Mouse (Mus musculus) MEL-GATA-1-ER (cell line): Measurements from ENCODE around the gene Ube2r2.

Experiments
- DNase-seq: peaks from one replicate; pipeline ENCODE4 v3.0.0-alpha.2; 2012; ENCODE audit warnings: low read depth; ENCODE audit errors: extremely low read depth

The Ube2r2 gene

DNA sequence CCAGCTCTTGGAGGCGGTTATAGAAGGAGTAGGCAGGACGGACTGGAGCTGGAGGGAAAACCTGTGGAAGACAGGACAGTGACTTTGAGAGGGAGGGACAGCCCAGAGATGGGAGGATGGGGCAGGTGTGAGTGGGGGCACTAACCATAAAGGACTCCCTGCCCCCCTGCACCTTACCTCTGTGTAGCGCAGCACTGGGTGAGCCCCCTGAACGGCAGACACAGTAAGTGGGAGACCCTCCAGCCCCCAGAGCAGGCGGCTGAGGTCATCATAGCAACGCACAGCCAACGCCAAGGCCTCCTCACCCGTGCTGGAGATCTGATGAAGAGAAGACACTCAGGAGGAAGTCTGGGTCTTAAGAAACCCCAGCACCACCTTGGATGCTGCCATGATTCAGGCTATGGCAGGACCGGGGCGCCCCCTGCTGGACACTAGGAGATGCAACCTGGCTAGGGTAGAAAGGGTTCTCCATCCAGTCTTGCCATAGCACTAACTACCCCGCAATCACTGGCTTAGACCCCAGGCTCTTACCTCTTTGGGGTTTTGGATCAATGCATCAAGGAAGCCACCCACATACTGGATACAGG is 16.7 kb upstream of the Ube2r2 start:
- DNase-seq: no peak

DNA sequence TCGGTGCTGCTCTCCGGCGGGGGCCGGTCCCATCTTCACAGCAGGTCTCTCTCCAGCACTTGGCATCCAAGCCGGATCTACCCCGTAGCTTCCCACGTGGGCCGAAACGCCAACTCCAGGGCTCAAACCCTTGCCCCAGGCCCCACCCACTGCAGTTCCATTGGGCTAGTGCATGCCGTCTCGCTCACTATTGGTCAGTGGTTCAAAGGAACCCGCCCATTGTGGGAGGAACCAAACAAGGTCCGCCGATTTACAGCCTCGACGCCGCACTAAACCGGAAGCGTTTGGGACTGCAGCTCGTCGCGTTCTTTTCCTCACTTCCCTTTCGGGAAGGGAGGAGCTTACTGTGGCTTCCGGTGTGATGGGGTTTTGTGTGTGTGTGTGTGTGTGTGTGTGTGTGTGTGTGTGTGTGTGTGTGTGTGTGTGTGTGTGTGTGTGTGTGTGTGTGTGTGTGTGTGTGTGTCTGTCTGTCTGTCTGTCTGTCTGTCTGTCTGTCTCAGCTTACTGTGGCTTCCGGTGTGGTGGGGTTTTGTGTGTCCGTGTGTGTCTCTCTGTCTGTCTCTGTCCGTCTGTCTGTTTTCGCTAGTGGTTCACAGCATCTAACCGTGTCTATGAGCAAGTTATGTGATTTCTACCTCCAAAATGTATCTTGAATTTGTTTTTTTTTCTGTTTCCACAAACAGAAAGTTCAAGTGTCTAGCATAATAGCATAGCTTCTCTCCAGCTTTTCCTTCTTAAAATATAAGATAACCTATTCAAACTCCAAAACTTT is 11.2 kb upstream of the Ube2r2 start, which contains the start of gene Nol6:
Gene Nol6, minus strand, starts transcription at position 276 of the 772 bp plus-strand sequence.
- peak; percentile 99 for DNase-seq

DNA sequence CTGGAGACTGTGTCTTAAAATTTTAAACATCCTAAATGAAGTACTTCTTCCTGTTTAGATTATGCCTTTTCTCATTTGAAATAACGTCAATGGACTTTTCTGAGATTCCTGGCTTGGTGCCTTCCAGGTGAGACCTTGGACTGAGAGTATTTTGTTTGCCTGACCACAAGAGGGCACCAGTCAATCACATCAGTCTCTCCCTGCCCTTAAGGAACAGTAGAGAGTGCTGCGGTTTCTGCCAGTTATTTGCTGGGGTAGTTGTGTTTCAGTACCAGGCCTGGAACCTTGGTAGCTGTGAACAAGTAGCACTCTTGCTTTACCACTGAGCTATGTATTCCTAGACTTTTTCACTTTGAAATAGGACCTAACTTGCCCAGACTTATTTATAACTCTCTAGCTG is 6.1 kb upstream of the Ube2r2 start:
- peak; percentile 65 for DNase-seq

DNA sequence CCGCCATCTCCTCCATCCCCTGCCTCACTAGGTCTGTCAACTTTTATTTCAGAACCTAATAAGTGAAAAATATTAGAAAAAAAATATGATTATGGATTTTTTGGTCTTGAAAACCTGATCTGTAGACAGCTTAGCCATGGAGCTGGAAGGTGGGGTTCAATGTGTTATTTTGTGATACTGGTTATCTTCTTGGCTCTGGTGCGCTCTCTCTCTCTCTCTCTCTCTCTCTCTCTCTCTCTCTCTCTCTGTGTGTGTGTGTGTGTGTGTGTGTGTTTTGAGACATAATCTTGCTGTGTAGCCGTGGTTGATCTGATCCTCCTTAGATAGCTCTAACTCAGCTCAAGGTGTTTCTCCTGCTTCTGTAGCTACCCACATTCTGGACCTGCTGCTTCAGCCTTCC is 5.7 kb upstream of the Ube2r2 start:
- DNase-seq: no peak

DNA sequence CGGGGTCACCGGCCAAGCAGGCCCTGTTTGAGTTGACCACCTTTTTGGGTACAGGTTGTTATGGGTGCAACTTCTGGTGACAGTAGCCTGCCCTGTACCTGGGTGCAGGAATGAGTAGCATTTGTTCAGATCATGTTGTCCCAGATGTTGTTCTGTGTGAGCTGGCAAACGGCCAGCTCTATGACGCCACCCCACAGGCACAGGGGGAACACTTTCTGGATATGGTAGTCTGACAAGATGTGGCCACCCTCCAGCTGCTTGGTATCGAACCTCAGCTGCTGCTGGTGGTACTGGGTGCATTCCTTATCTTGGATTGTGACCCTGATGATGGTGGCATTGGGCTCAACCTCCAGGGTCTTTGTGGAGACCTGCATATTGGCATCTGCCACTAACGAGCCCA is 3.1 kb upstream of the Ube2r2 start:
- DNase-seq: no peak

DNA sequence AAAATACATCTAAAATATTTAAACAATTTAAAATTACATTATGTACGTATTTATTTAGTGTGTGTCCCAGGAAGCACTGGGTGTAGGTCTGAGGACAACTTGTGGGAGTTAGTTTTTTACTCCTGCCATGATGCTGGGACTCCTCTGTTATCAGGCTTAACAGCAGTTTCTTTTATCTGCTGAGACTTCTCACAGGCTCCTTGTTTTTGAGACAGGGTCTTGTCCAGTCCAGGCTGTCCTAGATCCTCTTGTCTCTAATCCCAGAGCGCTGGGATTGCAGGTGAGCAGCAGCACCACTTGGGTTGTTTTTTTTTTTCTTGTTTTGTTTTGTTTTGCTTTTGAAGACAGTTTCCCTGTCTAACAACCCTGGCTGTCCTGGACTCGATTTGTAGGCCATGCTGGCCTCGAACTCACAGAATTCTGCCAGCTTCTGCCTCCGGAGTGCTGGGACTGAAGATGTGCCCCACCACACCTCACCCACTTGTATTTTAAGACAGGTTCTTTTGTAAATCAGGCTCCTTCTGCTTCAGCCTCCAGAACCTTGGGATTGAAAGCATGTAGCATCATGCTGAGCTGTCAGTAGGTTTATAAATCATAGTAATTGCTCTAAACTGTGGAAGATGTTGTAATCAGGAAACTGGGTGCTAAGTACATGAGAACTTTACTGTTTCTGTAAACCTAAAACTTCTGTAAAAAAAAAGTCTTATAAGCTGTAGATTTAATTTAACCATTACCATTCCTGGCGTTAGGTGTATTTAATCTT is 1.8 kb upstream of the Ube2r2 start:
- DNase-seq: no peak

DNA sequence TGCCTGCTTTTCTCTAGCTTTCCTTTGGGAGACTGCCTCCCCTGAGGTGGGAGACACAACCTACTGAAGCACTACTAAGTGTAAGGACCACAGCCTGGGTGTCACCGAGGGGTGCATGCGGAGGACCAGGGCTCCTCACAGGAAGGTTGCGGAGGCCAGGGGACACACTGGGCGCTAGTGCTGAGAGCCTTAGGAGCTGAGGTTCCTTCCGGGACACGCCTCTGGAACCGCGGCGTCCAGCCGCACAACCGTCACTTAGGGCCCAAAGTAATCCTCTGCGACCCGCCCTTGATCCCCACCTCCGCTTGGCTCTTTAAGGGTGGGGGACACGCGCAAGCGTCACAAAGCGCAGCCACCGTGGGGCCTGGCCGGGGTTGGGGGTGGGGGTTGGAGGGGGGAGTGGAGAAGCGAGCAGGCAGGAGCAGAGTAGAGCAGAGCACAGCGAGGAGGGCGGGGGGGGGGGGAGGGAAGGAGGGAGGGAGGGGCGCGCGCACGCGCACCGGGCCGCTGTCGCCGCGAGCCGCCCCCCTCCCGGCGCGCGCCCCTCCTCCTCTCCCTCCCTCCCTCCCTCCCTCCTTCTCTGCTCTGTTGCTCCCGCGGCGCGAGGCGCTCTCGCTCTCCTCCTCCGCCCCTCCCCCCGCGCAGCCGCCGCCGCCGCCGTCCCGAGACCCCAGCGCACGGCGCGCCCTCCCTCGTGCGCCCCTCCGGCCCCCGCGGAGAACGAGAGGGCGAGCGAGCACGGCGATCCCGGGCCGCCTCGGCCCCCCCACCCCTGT is 420 bp upstream of the Ube2r2 start:
- peak; percentile 62 for DNase-seq

DNA sequence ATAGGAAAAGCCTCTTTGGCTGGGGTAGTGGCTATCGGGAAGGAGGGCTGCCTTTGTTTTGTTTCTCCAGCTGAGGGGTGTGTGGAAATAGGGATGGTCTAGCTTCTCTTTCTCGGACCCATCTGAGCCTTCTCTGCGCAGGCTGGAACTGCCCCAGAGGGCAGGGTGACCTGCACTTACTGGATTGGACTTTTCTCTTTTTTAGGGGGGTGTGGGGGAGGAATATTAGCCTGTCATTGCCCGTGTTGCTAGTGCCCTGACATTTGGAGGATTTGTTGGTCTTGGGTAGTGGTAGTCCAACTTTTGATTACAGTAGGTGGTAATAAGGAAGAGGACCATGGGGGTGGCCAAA is 887 bp downstream of the Ube2r2 start:
- no peak for DNase-seq

DNA sequence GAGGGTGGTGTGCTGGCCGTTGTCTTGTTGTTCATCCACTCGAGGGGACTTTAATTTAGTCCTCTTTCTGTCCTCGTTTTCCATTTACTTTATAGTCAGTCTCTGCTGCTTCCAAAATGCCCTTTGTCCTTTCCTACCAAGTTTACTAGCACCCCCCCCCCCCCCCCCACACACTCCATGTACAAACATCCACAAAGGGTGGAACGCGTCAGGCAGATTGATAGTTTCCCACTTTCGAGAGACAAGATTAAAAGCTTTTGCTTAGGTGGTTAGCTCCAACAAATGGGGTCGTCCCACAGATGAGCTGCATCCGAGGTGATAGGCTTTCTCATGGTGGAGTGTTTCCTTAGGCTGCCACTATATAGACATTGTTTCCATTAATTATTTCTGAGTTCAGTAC is 1.3 kb downstream of the Ube2r2 start:
- no peak for DNase-seq

DNA sequence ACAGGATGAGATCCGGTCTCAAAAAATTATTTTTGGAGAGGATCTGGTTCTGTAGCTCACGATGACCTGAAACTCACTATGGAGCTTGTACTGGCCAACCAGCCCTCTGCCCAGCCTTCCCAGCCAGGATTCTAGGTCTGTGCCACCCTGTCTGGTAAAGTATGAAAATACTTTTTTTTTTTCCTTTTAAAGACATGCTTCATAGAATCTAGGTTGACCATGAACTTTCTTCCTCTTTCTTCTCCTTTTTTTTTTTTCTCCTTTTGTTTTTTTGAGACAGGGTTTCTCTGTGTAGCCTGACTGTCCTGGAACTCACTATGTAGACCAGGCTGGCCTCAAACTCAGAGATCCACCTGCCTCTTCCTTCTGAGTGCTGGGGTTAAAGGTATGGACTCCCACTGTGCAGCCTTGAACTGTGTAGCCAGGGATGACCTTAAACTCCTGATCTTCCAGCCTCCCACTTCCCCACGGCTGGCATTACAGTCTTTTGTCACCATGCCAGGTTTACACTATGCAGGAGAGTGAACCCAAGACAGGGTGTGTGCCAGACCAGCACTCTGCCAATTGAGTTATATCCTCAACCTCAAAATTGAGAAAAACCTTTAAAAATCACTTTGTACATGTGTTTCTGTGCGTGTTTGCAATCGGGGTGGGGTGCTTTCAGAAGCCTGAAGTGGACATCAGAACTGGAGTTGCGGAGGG is 4.8 kb downstream of the Ube2r2 start:
- DNase-seq: no peak

DNA sequence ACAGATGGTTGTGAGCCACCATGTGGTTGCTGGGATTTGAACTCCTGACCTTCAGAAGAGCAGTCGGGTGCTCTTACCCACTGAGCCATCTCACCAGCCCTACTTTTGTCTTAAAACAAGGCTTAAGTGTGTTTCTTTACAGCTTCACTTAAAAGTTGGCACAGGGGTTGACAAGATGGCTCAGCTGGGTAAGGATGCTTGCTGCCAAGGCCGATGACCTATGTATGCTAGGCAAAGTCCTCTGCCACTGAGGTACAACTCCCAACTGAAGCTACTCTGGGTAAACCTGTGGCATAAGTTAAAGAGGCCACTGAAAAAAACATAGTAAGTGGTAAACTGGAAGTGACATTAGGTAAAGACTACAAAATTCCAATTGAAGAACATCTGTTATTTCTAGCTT is 7.1 kb downstream of the Ube2r2 start:
- DNase-seq: no peak

DNA sequence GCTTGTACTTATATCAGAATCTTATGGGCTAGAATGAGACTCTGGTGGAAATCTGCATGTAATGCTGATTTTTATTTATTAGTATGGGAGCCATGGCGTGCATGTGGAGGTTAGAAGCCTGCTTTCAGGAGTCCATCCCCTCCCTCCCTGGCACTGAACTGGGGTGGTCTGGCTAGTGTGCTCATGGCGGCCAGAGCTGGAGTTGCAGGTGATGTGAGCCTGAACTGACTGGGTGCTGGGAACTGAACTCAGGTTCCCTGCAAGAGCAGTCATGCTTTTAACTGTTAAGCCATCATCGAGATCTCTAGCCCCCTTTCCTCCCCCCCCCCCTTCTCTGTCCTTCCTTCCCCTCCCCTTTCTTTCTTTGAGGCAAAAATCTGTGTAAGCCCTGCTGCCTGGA is 14.3 kb downstream of the Ube2r2 start:
- DNase-seq: no peak

DNA sequence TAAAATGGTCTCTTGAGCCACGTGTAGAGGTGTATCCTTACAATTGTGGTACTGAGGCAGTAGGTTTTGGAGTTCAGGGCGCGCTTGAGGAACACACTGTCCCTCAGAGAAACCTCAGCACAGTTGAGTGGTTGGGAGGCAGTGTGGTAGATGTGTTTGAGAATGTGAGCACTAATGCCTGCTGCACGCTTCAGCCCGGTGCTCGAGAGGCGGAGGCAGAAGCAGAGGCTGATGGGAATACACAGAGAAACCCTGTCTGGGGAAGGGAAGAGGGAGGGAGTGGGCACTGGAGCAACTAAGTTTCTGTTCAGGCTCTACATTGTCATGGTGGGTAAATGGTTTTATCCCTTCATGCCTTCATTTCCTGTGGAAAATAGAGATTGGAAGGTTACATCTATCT is 15.6 kb downstream of the Ube2r2 start:
- DNase-seq: no peak

DNA sequence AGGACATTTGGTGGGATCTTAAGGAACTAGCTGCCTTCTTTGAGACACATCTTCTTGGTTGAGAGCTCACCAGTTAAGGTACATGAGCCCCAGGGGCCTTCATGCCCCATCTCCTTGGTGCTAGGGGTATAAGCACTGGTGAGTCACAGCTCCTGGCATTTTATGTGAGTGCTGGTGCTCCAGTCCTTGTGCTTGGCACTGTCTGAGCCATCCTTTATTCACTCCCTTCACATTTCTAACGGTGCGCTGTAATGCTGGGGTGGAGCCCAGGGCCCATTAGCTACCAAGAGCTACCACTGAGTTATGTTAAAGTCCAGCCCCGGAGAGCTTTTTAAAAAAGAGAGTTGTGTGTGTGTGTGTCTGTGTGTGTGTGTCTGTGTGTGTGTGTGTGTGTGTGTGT is 17.6 kb downstream of the Ube2r2 start:
- no peak for DNase-seq

DNA sequence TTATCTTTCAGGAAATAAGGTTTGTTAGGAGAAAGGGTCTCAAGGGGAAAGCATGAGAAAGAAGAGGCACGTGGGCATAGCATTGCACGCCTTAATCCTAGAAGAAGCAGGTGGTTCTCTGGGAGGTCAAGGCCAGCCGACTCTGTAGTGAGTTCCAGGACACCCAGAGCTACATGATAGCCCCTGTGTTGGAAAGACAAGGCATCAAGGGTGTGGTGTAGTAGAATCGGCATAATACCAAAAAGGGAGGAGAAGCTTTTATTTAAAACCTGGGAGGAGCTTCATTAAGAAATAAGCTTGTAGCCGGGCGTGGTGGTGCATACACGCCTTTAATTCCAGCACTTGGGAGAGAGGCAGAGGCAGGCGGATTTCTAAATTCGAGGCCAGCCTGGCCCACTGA is 21.4 kb downstream of the Ube2r2 start:
- no peak for DNase-seq

DNA sequence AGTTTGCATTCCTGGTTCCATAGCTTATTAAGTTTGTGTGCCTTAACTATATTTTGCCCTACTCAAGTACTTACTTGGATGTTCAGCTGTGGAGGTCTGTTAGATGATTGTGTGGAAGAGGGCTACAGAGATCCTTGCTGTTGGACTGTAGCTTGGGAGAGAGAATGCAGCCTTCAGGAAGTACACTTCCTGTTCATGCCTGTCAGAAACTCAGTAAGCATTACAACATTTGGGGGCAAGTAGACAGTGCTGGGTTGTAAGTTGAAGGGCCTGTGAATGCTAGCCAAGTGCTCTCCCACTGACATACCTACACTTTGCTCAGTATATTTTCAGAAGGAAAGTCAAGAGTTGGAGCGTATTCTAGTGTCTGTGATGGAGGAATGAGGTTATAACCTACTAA is 22.7 kb downstream of the Ube2r2 start:
- no peak for DNase-seq

DNA sequence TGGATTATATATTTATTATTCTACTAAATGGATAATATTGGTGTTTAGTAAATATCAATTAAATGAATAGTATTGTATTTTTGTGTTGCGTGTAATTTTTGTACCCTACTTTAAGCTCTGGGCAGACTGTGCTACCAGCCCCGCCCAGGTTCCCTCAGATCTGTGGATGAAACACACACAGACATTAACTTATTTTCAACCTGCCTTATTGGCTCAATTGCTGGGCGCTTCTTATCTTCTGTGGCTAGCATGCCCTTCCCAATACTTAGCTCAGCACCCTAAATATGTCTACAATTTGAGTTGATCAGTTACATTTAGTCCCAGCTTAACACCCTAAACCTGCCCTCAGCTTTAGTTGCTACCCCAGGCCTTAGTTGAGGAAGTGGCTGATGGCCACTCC is 25.7 kb downstream of the Ube2r2 start:
- DNase-seq: no peak

DNA sequence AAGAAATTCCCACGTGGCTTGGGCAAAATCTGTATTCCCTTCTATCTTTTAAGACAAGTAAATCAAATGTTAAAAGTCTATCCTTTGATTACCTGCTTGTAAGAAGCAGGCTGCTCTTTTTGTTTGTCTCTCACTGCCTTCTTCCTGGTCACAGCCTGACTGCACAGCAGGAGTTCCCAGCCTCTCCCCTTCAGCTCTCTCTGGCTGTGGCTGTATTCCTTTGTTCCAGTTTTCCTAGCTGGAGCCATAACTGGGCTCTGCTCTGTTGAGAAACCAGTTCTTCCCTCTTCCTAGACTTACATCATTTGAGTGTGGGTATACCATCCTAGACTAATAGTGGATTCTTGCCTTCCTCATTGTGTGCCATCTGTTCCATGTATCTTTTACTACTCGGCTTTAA is 29.4 kb downstream of the Ube2r2 start:
- no peak for DNase-seq

DNA sequence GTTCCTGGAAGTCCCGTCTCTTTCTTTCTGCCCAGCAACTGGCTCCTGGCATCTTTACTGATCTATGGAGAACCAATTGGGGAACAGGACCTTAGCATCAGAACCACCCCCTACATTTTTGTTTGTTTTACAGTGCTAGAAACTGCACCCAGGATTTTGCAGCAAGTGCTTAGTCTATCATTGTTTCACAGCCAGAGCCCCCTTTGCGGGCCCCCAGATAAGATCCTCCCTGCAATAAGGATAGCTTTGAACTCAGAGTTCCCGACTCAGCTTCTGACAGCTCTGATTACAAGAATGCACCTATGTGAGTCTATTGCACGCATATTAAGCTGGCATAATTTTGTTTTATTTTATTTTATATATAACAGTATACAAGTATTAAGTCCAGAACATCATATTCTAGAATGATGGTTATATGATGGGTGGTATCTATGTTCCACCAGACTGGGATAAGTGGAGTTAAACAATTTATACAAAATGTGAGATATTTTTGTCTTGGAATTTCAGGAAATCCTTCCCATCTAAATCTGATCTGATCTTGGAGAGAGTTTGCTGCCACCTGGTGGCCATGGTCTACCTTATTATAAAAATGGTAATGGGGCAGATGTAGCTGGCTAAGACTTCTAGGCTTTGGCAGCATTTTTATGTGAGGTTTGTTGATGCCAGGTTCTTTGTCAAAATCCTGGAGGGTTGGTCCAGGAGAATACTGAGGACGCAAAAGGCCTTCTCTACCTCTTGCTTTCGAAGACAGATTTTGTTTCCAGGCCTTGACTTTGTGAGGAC is 30.3 kb downstream of the Ube2r2 start:
- DNase-seq: no peak

DNA sequence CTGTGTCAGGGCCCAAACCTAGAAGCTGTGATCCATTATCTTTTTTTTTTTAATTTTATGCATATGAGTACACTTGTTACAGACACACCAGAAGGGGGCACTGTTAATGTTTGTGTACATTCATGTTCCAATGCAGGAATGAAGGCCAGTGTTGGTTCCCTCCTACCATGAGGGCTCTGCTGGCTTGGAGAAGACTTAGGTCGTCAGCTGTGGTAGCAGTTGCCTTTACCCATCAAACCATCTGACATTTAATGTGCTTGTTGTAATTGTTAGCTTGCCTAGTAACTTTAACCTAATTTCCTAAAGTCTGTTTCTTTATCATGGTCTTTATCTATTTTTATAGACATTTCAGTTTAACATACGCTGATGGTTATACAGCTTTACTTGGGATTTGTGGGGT is 35.4 kb downstream of the Ube2r2 start:
- no peak for DNase-seq

DNA sequence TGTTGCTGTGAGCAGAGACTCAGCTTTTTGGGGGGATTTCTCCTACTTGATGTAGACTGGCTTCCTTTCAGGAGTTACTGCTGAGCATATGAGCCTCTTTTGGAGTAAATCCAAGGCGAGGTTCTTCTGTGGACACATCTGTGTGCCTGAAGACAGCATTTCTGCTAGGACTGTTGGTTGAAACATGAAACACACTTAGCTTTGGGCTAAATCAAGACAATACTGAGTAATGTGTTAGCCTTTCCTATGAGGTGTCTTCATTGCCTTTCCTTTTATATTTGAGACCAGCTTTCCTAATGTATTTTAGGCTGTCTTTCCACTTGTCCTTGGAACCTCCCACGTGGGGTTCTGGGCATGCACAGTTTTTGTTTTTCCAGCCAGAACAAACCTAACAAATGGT is 39.1 kb downstream of the Ube2r2 start:
- no peak for DNase-seq
